Mouse (Mus musculus) liver, adult (tissue): ENCODE results near the gene Mettl21a.
A peak's percentile ranks its signal among the peaks of the same experiment; 100 is the strongest.

ENCODE experiments used
- GATA4 ChIP-seq: IDR thresholded peaks from 2 replicates; pipeline ENCODE4 v1.6.1; 2014; ENCODE audit warnings: mild to moderate bottlenecking, low read length; ENCODE audit not compliant: insufficient replicate concordance

The Mettl21a gene

GRCm38 (mm10) chr1:64616881-64617714 lies at the start of gene Mettl21a:
Gene Mettl21a (minus strand): TSS chr1:64617242.
- TF ChIP-seq GATA4: peak; percentile 19; the same call in 1 of the 2 replicates

GRCm38 (mm10) chr1:64658876-64659275 lies 41.8 kb upstream of the Mettl21a start:
- TF ChIP-seq GATA4: peak; percentile 46; the same call in 1 of the 2 replicates

- TF ChIP-seq GATA4: no peak
Measured at GRCm38 (mm10) chr1:64656423-64657129, 39.5 kb upstream of the Mettl21a start.

GRCm38 (mm10) chr1:64655415-64655814 lies 38.4 kb upstream of the Mettl21a start:
- no peak for TF ChIP-seq GATA4

- no peak for TF ChIP-seq GATA4
Measured at GRCm38 (mm10) chr1:64653701-64654100, 36.7 kb upstream of the Mettl21a start.

- no peak for TF ChIP-seq GATA4
Measured at GRCm38 (mm10) chr1:64649362-64650124, 32.5 kb upstream of the Mettl21a start.

- TF ChIP-seq GATA4: no peak
Measured at GRCm38 (mm10) chr1:64644513-64644912, 27.5 kb upstream of the Mettl21a start.

- TF ChIP-seq GATA4: no peak
Measured at GRCm38 (mm10) chr1:64641069-64641468, 24.0 kb upstream of the Mettl21a start.

GRCm38 (mm10) chr1:64639279-64639678 lies 22.2 kb upstream of the Mettl21a start:
- TF ChIP-seq GATA4: no peak

GRCm38 (mm10) chr1:64635624-64636023 lies 18.6 kb upstream of the Mettl21a start:
- TF ChIP-seq GATA4: no peak

GRCm38 (mm10) chr1:64633237-64633636 lies 16.2 kb upstream of the Mettl21a start:
- no peak for TF ChIP-seq GATA4

GRCm38 (mm10) chr1:64631526-64631925 lies 14.5 kb upstream of the Mettl21a start:
- TF ChIP-seq GATA4: no peak

- TF ChIP-seq GATA4: no peak
Measured at GRCm38 (mm10) chr1:64625214-64625613, 8.2 kb upstream of the Mettl21a start.

GRCm38 (mm10) chr1:64623558-64624435 lies 6.8 kb upstream of the Mettl21a start:
- TF ChIP-seq GATA4: no peak
